Mouse (Mus musculus): ENCODE results near the gene Sdc4. TPM values are rescaled to one million over a fixed set of nuclear protein-coding genes. Genes with fewer than 3 reads are reported as not detected.

Sdc4 gene
- polyA plus RNA-seq, 1 experiment = 0.03 TPM

DNA sequence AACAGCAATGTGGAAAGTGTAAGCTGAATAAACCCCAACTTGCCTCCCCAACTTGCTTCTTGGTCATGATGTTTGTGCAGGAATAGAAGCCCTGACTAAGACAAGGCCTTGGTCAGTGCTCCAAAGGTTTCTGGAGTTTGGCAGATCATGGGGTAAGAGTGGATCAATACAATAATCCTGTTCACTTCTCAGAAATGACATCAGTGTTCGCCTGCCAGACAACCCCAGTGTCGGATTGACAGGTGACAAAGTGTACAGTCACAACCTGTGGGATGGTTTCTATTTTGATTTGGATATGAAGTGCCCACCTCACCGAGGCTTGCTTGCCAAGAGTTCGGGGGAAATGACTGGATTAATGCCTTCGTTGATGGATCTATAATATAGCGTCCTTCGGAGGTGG is 22.4 kb downstream of the Sdc4 start:
- H3K4me1 ChIP-seq (ENCODE audit: control insufficient read depth) = no peaks in the 10 kb centered on the region
- TF ChIP-seq GATA1 (IDR thresholded peaks at IDR 0.05; ENCODE audit: low read length) = no peak
- no peak for TF ChIP-seq TAL1 (IDR thresholded peaks at IDR 0.05; ENCODE audit: low read length)
- peaks cover 3% of the 10 kb centered on the region; the same call in 1 of the 2 replicates for H3K27me3 ChIP-seq (ENCODE audit: control insufficient read depth)
- H3K4me3 ChIP-seq (replicated peaks) = no peak overlapping the region
- peaks cover 4% of the 10 kb centered on the region; the same call in 1 of the 2 replicates for H3K36me3 ChIP-seq (ENCODE audit: control insufficient read depth)
- no peaks in the 10 kb centered on the region for H3K9me3 ChIP-seq (ENCODE audit: control insufficient read depth, low read length)

DNA sequence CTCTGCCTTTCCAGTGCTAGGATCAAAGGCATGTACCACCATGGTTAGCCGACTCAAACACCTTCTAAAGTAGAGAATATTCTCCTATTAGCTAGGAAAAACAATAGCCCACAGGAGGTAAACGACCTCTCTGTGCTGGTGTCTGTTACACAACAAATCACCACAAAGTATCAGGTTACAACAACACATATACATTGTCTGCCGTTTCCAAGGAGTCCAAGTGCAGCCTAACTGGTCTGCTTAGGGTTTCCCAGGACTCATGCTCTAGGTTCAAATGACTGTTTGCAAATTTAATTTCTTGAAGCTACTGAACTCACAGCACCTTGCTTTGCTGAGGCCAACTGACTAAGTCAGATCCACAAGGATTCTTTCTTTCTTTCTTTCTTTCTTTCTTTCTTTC is 24.2 kb downstream of the Sdc4 start:
- no peak overlapping the region for H3K4me3 ChIP-seq (replicated peaks)
- H3K36me3 ChIP-seq (ENCODE audit: control insufficient read depth) = peaks cover 3% of the 10 kb centered on the region; the same call in 1 of the 2 replicates
- H3K27me3 ChIP-seq (ENCODE audit: control insufficient read depth) = peaks cover under 1% of the 10 kb centered on the region; the same call in 1 of the 2 replicates
- H3K4me1 ChIP-seq (ENCODE audit: control insufficient read depth) = no peaks in the 10 kb centered on the region
- H3K9me3 ChIP-seq (ENCODE audit: control insufficient read depth, low read length) = no peaks in the 10 kb centered on the region
- TF ChIP-seq TAL1 (IDR thresholded peaks at IDR 0.05; ENCODE audit: low read length) = no peak
- no peak for TF ChIP-seq GATA1 (IDR thresholded peaks at IDR 0.05; ENCODE audit: low read length)

DNA sequence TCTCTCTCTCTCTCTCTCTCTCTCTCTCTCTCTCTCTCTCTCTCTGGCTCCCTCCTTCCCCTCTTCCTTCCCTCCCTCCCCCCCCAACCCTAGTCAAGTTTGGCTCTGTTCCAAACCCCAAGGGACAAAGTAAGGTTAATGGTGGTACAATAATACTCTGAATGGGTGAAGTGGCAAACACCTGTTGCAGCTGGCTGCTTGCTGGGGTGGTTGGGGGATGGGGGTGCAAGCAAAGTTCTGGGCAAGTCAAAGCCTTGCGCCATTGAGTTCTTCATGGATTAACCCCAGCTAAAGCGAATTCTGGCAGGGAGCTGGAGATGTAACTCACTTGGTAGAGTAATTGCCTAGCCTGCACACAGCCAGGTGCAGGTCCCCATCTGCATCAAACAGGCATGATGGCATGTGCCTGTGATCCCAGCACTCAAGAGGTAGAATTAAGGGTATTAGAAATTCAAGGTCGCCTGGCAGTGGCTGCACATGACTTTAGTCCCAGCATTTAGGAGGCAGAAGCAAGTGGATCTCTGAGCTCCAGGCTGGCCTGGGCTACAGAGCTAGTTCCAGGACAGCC is 25.3 kb downstream of the Sdc4 start:
- Histone ChIP-seq H3K36me3 (ENCODE audit: control insufficient read depth) (no peaks in the 10 kb centered on the region), H3K4me1 (ENCODE audit: control insufficient read depth) (no peaks in the 10 kb centered on the region), H3K4me3 (replicated peaks) (no peak overlapping the region), H3K9me3 (ENCODE audit: control insufficient read depth, low read length) (no peaks in the 10 kb centered on the region), H3K27me3 (ENCODE audit: control insufficient read depth) (peaks cover 9% of the 10 kb centered on the region)
- TF ChIP-seq GATA1 (IDR thresholded peaks at IDR 0.05; ENCODE audit: low read length) = no peak
- TF ChIP-seq TAL1 (IDR thresholded peaks at IDR 0.05; ENCODE audit: low read length) = no peak

DNA sequence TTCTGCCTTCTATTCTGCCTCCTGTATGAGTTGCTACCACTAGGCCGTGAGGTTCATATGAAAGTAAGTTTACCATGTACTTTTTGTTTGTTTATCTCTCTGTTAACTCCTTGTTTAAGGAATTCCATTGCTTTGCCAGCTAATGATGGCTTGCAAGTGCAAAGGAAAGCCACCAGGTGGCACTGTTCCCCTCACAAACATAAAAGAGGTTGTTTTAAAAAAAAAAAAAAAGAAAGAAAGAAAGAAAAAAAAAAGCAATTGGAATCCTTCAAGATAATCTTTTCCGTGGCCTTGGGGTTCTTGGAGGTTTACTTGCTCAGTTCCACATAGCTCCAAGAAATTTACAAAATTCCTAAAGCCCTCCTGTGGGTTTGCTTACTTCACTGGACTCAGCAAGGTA is 26.5 kb downstream of the Sdc4 start:
- Histone ChIP-seq H3K27me3 (ENCODE audit: control insufficient read depth) (peaks cover 9% of the 10 kb centered on the region), H3K9me3 (ENCODE audit: control insufficient read depth, low read length) (no peaks in the 10 kb centered on the region), H3K4me3 (replicated peaks) (no peak overlapping the region), H3K4me1 (ENCODE audit: control insufficient read depth) (no peaks in the 10 kb centered on the region), H3K36me3 (ENCODE audit: control insufficient read depth) (no peaks in the 10 kb centered on the region)
- TF ChIP-seq TAL1 (IDR thresholded peaks at IDR 0.05; ENCODE audit: low read length) (no peak), GATA1 (IDR thresholded peaks at IDR 0.05; ENCODE audit: low read length) (no peak)

DNA sequence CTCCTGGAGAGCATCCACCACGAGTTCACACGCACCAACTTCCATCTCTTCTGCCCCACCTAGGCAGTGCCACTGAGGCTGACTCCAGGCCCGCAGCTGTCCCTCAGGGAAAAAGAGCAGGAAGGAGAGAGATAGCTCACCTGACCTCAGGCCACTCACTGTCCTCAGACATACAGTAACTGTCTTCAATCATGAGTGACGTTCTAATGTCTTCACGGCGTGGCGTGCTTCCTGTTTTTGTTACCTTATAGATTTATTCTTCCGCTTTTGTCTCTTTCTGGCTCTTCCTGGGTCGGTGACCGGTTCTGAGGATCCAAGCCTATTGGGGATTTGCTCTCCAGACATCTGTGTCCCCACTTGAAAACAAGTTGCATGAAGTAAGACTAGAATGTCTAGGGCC is 29.1 kb downstream of the Sdc4 start:
- TF ChIP-seq TAL1 (IDR thresholded peaks at IDR 0.05; ENCODE audit: low read length) (no peak), GATA1 (IDR thresholded peaks at IDR 0.05; ENCODE audit: low read length) (no peak)
- H3K4me3 ChIP-seq (replicated peaks) = no peak overlapping the region
- H3K36me3 ChIP-seq (ENCODE audit: control insufficient read depth) = no peaks in the 10 kb centered on the region
- H3K4me1 ChIP-seq (ENCODE audit: control insufficient read depth) = no peaks in the 10 kb centered on the region
- no peaks in the 10 kb centered on the region for H3K9me3 ChIP-seq (ENCODE audit: control insufficient read depth, low read length)
- peaks cover 15% of the 10 kb centered on the region for H3K27me3 ChIP-seq (ENCODE audit: control insufficient read depth)

DNA sequence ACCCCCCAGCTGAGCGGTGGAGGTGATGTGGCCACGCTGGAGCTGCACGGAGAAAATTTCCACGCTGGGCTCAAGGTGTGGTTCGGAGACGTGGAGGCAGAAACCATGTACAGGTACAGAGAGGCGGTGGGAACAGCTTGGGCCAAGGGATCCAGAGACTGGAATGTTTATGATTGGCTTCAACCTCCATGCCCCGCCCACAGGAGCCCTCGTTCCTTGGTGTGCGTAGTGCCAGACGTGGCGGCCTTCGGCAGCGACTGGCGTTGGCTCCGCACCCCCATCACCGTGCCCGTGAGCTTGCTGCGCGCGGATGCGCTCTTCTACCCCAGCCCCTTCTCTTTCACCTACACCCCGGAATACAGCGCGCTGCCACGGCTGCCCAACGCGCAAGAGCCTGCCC is 29.5 kb downstream of the Sdc4 start:
- H3K27me3 ChIP-seq (ENCODE audit: control insufficient read depth) = peaks cover 15% of the 10 kb centered on the region
- H3K4me3 ChIP-seq (replicated peaks) = no peak overlapping the region
- TF ChIP-seq GATA1 (IDR thresholded peaks at IDR 0.05; ENCODE audit: low read length) = no peak
- no peak; the same call in 2 of the 3 replicates for TF ChIP-seq TAL1 (IDR thresholded peaks at IDR 0.05; ENCODE audit: low read length)
- H3K9me3 ChIP-seq (ENCODE audit: control insufficient read depth, low read length) = no peaks in the 10 kb centered on the region
- H3K36me3 ChIP-seq (ENCODE audit: control insufficient read depth) = no peaks in the 10 kb centered on the region
- no peaks in the 10 kb centered on the region for H3K4me1 ChIP-seq (ENCODE audit: control insufficient read depth)

DNA sequence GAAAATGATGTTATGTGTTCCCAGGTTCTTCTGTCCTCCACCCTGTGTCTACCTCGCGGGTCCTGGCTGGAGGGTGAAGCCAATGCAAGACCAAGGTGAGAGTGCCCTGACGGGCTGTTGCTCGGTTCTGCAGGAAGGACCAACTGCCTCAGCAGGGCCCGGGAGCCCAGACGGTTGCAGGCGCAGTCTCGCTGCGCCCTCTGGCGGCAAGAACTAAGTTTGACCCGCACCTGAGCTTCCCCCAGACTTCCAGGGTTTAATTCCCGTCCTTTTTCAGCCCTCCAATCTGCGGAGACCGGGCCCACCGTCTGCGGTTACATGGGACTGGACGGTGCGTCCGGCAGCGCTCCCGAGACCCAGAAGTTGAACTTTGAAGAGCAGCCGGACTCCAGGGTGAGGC is 36.0 kb downstream of the Sdc4 start:
- no peaks in the 10 kb centered on the region for H3K36me3 ChIP-seq (ENCODE audit: control insufficient read depth)
- TF ChIP-seq GATA1 (IDR thresholded peaks at IDR 0.05; ENCODE audit: low read length) = no peak
- H3K4me1 ChIP-seq (ENCODE audit: control insufficient read depth) = no peaks in the 10 kb centered on the region
- H3K9me3 ChIP-seq (ENCODE audit: control insufficient read depth, low read length) = no peaks in the 10 kb centered on the region
- H3K4me3 ChIP-seq (replicated peaks) = no peak overlapping the region
- H3K27me3 ChIP-seq (ENCODE audit: control insufficient read depth) = peaks cover 66% of the 10 kb centered on the region

DNA sequence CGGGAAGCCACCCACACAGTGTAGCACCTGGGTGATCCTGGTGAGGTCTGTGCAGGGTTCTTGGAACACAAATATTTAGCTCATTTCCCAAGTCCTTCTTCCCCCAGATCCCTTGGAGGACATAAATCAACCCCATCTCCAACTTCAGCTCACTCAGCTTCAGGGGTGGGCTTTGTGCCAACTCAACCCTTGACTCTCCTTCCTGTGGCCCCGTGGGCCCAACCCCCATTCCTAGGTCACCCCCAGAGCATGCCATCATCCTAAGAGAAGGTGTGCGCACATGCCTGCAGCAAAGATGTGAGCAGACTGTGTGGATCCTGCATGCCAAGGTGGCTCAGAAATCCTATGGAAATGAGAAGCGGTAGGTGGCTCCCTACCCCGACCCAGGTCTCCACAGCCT is 38.2 kb downstream of the Sdc4 start:
- Histone ChIP-seq H3K4me1 (ENCODE audit: control insufficient read depth) (no peaks in the 10 kb centered on the region), H3K36me3 (ENCODE audit: control insufficient read depth) (no peaks in the 10 kb centered on the region), H3K27me3 (ENCODE audit: control insufficient read depth) (peaks cover 85% of the 10 kb centered on the region), H3K4me3 (replicated peaks) (no peak overlapping the region), H3K9me3 (ENCODE audit: control insufficient read depth, low read length) (no peaks in the 10 kb centered on the region; the same call in 1 of the 2 replicates)
- TF ChIP-seq GATA1 (IDR thresholded peaks at IDR 0.05; ENCODE audit: low read length) (no peak), TAL1 (IDR thresholded peaks at IDR 0.05; ENCODE audit: low read length) (no peak)

DNA sequence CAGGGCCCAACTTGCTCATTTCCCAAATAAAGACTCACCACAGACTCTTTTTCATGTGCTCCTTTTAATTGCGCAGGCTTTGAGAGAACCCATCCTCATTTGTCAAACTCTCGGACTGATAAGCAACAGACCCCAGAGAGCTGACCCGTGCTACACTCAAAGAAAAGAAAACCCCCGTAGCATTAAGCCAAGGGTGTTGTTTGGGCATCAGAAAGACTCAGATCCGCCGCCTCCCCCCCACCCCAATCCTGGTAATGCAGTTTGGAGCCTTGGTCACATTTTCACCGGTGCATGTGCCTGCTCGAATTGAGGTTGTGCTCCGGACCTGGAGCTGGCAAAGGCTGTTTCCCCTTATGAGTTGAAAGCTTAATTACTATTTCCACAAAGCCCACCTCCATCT is 38.6 kb downstream of the Sdc4 start, which contains the start of gene Matn4:
Gene Matn4 (minus strand): TSS at position 101 of the 400 bp plus-strand sequence.
- Histone ChIP-seq H3K27me3 (ENCODE audit: control insufficient read depth) (peaks cover 85% of the 10 kb centered on the region), H3K4me1 (ENCODE audit: control insufficient read depth) (no peaks in the 10 kb centered on the region), H3K4me3 (replicated peaks) (no peak within 1 kb of the TSS), H3K36me3 (ENCODE audit: control insufficient read depth) (no peaks in the 10 kb centered on the region), H3K9me3 (ENCODE audit: control insufficient read depth, low read length) (no peaks in the 10 kb centered on the region; the same call in 1 of the 2 replicates)
- no peak for TF ChIP-seq TAL1 (IDR thresholded peaks at IDR 0.05; ENCODE audit: low read length)
- TF ChIP-seq GATA1 (IDR thresholded peaks at IDR 0.05; ENCODE audit: low read length) = no peak
